ENCODE assay signal across 9 mouse cellular contexts in the genomic region with DNA sequence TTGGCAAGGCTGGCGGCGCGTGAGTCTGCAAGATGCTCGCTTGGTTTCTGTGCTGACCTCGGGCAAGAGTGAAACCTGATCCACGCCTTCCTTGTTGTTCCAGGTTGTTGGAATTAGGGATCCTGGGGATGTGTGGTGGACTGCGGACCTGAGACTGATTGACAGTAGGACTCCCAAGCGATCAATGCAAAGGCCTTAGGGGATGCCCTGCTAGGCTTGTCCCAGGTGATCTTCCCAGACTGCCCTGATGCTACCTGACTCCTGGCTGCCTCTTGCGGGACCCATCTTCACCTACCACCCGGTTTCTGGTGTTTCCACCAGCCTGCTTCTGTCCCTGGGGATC. TPM values are rescaled to one million over a fixed set of nuclear protein-coding genes. Genes with fewer than 3 reads are reported as not detected.
A peak's percentile ranks its signal among the peaks of the same experiment; 100 is the strongest.
DNase-seq lines count a peak whose midpoint lies in the region; ATAC-seq and TF ChIP-seq lines count a peak whose summit lies in the region.
"Had no signal": no experiment of that assay in that cellular context is flagged by ENCODE, and none has a peak within 500 bp of the region (broad histone marks: within the 10 kb centered on the region; RNA-seq: fewer than 3 reads in every experiment).

No protein-coding gene starts in this region.

- peaks cover 9% of the 10 kb centered on the region for H3K4me1 ChIP-seq in heart, embryonic 10.5 days
- H3K4me1 ChIP-seq in CH12.LX (ENCODE audit: control insufficient read depth in 1 of 2, insufficient read depth in 2 of 2), result peaks cover 0 to 21% of the 10 kb centered on the region in 2 experiments; a peak in 2 of 4 replicates
- peaks cover 8% of the 10 kb centered on the region for H3K4me1 ChIP-seq in forebrain, embryonic 12.5 days
- H3K4me1 ChIP-seq in liver, embryonic 14.5 days (replicated peaks; ENCODE audit: control insufficient read depth in 2 of 2, insufficient read depth in 2 of 2, low read length in 1 of 2), result peaks cover 5% of the 10 kb centered on the region in 2 experiments; a peak in 3 of 4 replicates

- TF ChIP-seq CTCF in CH12.LX (conservative IDR thresholded peaks at IDR 0.05 in 1 of 2, IDR thresholded peaks at IDR 0.05 in 1 of 2; ENCODE audit: low read depth in 2 of 2, low read length in 2 of 2), result no peak
- TF ChIP-seq CTCF in liver, embryonic 14.5 days (IDR thresholded peaks at IDR 0.05; ENCODE audit: low read depth), result no peak

- TF ChIP-seq RAD21 in CH12.LX (IDR thresholded peaks at IDR 0.05; ENCODE audit: low read depth, low read length), result no peak

- H3K27me3 ChIP-seq in heart, embryonic 10.5 days (ENCODE audit: insufficient read depth, poor library complexity, severe bottlenecking), result no peaks in the 10 kb centered on the region
- H3K27me3 ChIP-seq in CH12.LX (replicated peaks), result no peaks in the 10 kb centered on the region
- H3K27me3 ChIP-seq in forebrain, embryonic 12.5 days, result no peaks in the 10 kb centered on the region
- H3K27me3 ChIP-seq in liver, embryonic 14.5 days (ENCODE audit: control insufficient read depth, insufficient read depth, low read length), result no peaks in the 10 kb centered on the region

- TF ChIP-seq EP300 in CH12.LX (IDR thresholded peaks at IDR 0.05; ENCODE audit: low read length), result no peak
- TF ChIP-seq EP300 in liver, embryonic 14.5 days (IDR thresholded peaks at IDR 0.05; ENCODE audit: low read depth), result no peak

- in situ Hi-C loops in CH12.LX (cut with MboI; ENCODE audit: low pct_ligation_motif_present, low pct_unique_long_range_greater_than_20kb, low sequenced_read_pairs), result no loop called here

- H3K36me3 ChIP-seq in heart, embryonic 10.5 days, result peaks cover 4% of the 10 kb centered on the region; the same call in 1 of the 2 replicates
- peaks cover 0 to 16% of the 10 kb centered on the region in 2 experiments for H3K36me3 ChIP-seq in CH12.LX (replicated peaks in 1 of 2; ENCODE audit: control insufficient read depth in 1 of 2, insufficient read depth in 1 of 2, low read length in 1 of 2)
- no peaks in the 10 kb centered on the region for H3K36me3 ChIP-seq in forebrain, embryonic 12.5 days (replicated peaks)
- H3K36me3 ChIP-seq in liver, embryonic 14.5 days (replicated peaks; ENCODE audit: control insufficient read depth, insufficient read depth, low read depth), result no peaks in the 10 kb centered on the region

- 1% methylated on average over 10 of the region's 10 CpGs for WGBS in heart, embryonic 10.5 days
- 0% methylated on average over 10 of the region's 10 CpGs for WGBS in forebrain, embryonic 12.5 days
- 1% methylated on average over 10 of the region's 10 CpGs for WGBS in liver, embryonic 14.5 days (ENCODE audit: insufficient replicate concordance)

- dilution Hi-C loops in CH12.LX (cut with MboI; ENCODE audit: extremely low pct_ligation_motif_present, extremely low pct_unique_long_range_greater_than_20kb, low sequenced_read_pairs), result no loop called here

- H3K9me3 ChIP-seq in heart, embryonic 10.5 days, result no peaks in the 10 kb centered on the region
- no peaks in the 10 kb centered on the region for H3K9me3 ChIP-seq in CH12.LX (replicated peaks; ENCODE audit: low read length)
- no peaks in the 10 kb centered on the region for H3K9me3 ChIP-seq in forebrain, embryonic 12.5 days
- no peaks in the 10 kb centered on the region for H3K9me3 ChIP-seq in liver, embryonic 14.5 days (ENCODE audit: control insufficient read depth, low read length)

- TF ChIP-seq POLR2A in CH12.LX (IDR thresholded peaks at IDR 0.05; ENCODE audit: low read depth, low read length), result no peak

- peak overlapping the region; percentile 91 for H3K27ac ChIP-seq in heart, embryonic 10.5 days
- no peak overlapping the region for H3K27ac ChIP-seq in CH12.LX (ENCODE audit: insufficient read depth, low read depth)
- H3K27ac ChIP-seq in forebrain, embryonic 12.5 days, result no peak overlapping the region
- H3K27ac ChIP-seq in liver, embryonic 14.5 days, result no peak overlapping the region

- ATAC-seq in forebrain, embryonic 12.5 days (ENCODE audit: low FRiP score), result peak; percentile 71
- peak; percentile 64 for ATAC-seq in liver, embryonic 14.5 days (ENCODE audit: insufficient read depth)

- H3K4me3 ChIP-seq in heart, embryonic 10.5 days, result peak overlapping the region; percentile 87
- H3K4me3 ChIP-seq in CH12.LX (replicated peaks in 1 of 3; ENCODE audit: low read depth in 2 of 3, low read length in 2 of 3, poor library complexity in 1 of 3), result peak overlapping the region; percentile 85 to 90 (median 87)
- H3K4me3 ChIP-seq in forebrain, embryonic 12.5 days (replicated peaks), result peak overlapping the region; percentile 94
- H3K4me3 ChIP-seq in liver, embryonic 14.5 days (ENCODE audit: insufficient read depth in 1 of 2, low read depth in 2 of 2, low read length in 2 of 2), result peak overlapping the region; percentile 73 to 75

- peak overlapping the region; percentile 65 for H3K4me2 ChIP-seq in CH12.LX (ENCODE audit: insufficient read depth, low read depth, poor library complexity, severe bottlenecking)
- H3K4me2 ChIP-seq in forebrain, embryonic 12.5 days, result peak overlapping the region; percentile 89
- H3K4me2 ChIP-seq in liver, embryonic 14.5 days (ENCODE audit: low read depth), result peak overlapping the region; percentile 82

- no peak for DNase-seq in heart, embryonic 10.5 days (ENCODE audit: low spot score)
- no peak for DNase-seq in heart, postnatal 36 days
- no peak for DNase-seq in CH12.LX (ENCODE audit: extremely low read depth)
- peak in 1 of 3 experiments; percentile 6 for DNase-seq in liver, embryonic 14.5 days (ENCODE audit: low read depth in 3 of 3, low spot score in 3 of 3)
- DNase-seq in right cerebral cortex, postnatal 4 days, result no peak
- DNase-seq in left cerebral cortex, postnatal 4 days, result no peak
- no peak for DNase-seq in kidney, postnatal 36 days

- H3K9ac ChIP-seq in CH12.LX (ENCODE audit: insufficient read depth, low read depth), result peak overlapping the region; percentile 86
- peak overlapping the region; percentile 80 for H3K9ac ChIP-seq in forebrain, embryonic 12.5 days
- H3K9ac ChIP-seq in liver, embryonic 14.5 days (replicated peaks), result peak overlapping the region; percentile 64

- peaks cover 12% of the 10 kb centered on the region for H3K79me2 ChIP-seq in CH12.LX (replicated peaks; ENCODE audit: control insufficient read depth, extremely low read depth, insufficient read depth, poor library complexity, severe bottlenecking)

- intact Hi-C loops in heart, postnatal 36 days (cut with DNase I), result no loop called here
- intact Hi-C loops in left cerebral cortex, postnatal 4 days (cut with DNase I), result no loop called here

TF ChIP-seq in CH12.LX, 34 proteins besides CTCF, POLR2A, EP300 and RAD21 (continues in another document):
- TF ChIP-seq POLR2AphosphoS2 (IDR thresholded peaks at IDR 0.05; ENCODE audit: low read depth, low read length) (no peak), JUN (IDR thresholded peaks at IDR 0.05; ENCODE audit: insufficient read depth, low read depth, low read length) (no peak), ETS1 (conservative IDR thresholded peaks at IDR 0.05; ENCODE audit: low read depth, low read length) (no peak), MXI1 (IDR thresholded peaks at IDR 0.05; ENCODE audit: low read depth, low read length) (no peak), TCF12 (IDR thresholded peaks at IDR 0.05; ENCODE audit: low read depth, low read length) (peak; percentile 22; the same call in 1 of the 2 replicates), MAZ (IDR thresholded peaks at IDR 0.05; ENCODE audit: low read depth, low read length) (no peak), KAT2A (IDR thresholded peaks at IDR 0.05; ENCODE audit: insufficient replicate concordance, low read length) (0 out of 2 replicates have a peak, but pooled peaks have one; percentile 5), BHLHE40 (IDR thresholded peaks at IDR 0.05; ENCODE audit: low read depth, low read length) (no peak), USF1 (IDR thresholded peaks at IDR 0.05; ENCODE audit: low read depth, low read length) (no peak), HCFC1 (IDR thresholded peaks at IDR 0.05; ENCODE audit: low read depth, low read length) (no peak), SMC3 (IDR thresholded peaks at IDR 0.05; ENCODE audit: low read depth, low read length) (no peak), SIN3A (IDR thresholded peaks at IDR 0.05; ENCODE audit: low read length) (no peak), ELF1 (IDR thresholded peaks at IDR 0.05; ENCODE audit: low read depth, low read length) (no peak), CHD1 (IDR thresholded peaks at IDR 0.05; ENCODE audit: low read depth, low read length) (no peak), TBP (conservative IDR thresholded peaks at IDR 0.05; ENCODE audit: low read depth, low read length) (no peak), NRF1 (IDR thresholded peaks at IDR 0.05; ENCODE audit: low read depth, low read length) (no peak), USF2 (conservative IDR thresholded peaks at IDR 0.05; ENCODE audit: low read depth, low read length) (no peak; the same call in 1 of the 2 replicates), ZMIZ1 (IDR thresholded peaks at IDR 0.05; ENCODE audit: low read depth, low read length) (no peak), JUND (conservative IDR thresholded peaks at IDR 0.05; ENCODE audit: low read depth, low read length) (no peak), MEF2A (IDR thresholded peaks at IDR 0.05; ENCODE audit: borderline replicate concordance, low read depth, low read length) (no peak), ZNF384 (IDR thresholded peaks at IDR 0.05; ENCODE audit: low read depth, low read length) (no peak), E2F4 (IDR thresholded peaks at IDR 0.05; ENCODE audit: insufficient replicate concordance, low read depth, low read length) (no peak), MAFK (IDR thresholded peaks at IDR 0.05; ENCODE audit: insufficient replicate concordance, low read length) (no peak)

RNA-seq across cellular contexts. Expression of a gene that starts 0.3 kb away (rescaled TPM):
- 40.9 and 43.4 TPM in 2 replicates for polyA plus RNA-seq in heart, embryonic 10.5 days (2016; fragmentation: Nextera tagmentation; extraction: Ambion mirVana)
- total RNA-seq in heart, postnatal 36 days (2021), result 10 to 100 TPM; 51.2 to 52.1 TPM
- 28.0 and 28.2 TPM in 2 replicates for total RNA-seq in CH12.LX (2012; rRNA removed)
- total RNA-seq in CH12.LX (2014; rRNA removed), result 70.4 and 77.4 TPM in 2 replicates
- polyA plus RNA-seq in CH12.LX (2012; ENCODE audit: insufficient read length, low read depth), result 50.3 and 64.0 TPM in 2 replicates
- polyA plus RNA-seq in forebrain, embryonic 12.5 days (2016; fragmentation: Nextera tagmentation; extraction: Ambion mirVana), result 40.4 and 43.6 TPM in 2 replicates
- polyA plus RNA-seq in liver, embryonic 14.5 days (2012; rRNA removed), result 2.8 and 6.4 TPM in 2 replicates
- 13.6 and 15.3 TPM in 2 replicates for polyA plus RNA-seq in liver, embryonic 14.5 days (2014; fragmentation: Nextera tagmentation; extraction: Ambion mirVana)
- 10 to 100 TPM; 90.4 to 93.1 TPM for total RNA-seq in left cerebral cortex, postnatal 4 days (2021)

RNA-seq across cellular contexts. Expression of a gene that starts 42.5 kb away (rescaled TPM):
- not detected in 2 replicates for polyA plus RNA-seq in heart, embryonic 10.5 days (2016; fragmentation: Nextera tagmentation; extraction: Ambion mirVana)
- total RNA-seq in heart, postnatal 36 days (2021), result not detected
- not detected in 2 replicates for total RNA-seq in CH12.LX (2012; rRNA removed)
- not detected in 2 replicates for total RNA-seq in CH12.LX (2014; rRNA removed)
- polyA plus RNA-seq in CH12.LX (2012; ENCODE audit: insufficient read length, low read depth), result not detected in 2 replicates
- polyA plus RNA-seq in forebrain, embryonic 12.5 days (2016; fragmentation: Nextera tagmentation; extraction: Ambion mirVana), result not detected in 2 replicates
- not detected in 2 replicates for polyA plus RNA-seq in liver, embryonic 14.5 days (2012; rRNA removed)
- not detected in 2 replicates for polyA plus RNA-seq in liver, embryonic 14.5 days (2014; fragmentation: Nextera tagmentation; extraction: Ambion mirVana)
- total RNA-seq in left cerebral cortex, postnatal 4 days (2021), result not detected
- total RNA-seq: gastrocnemius, postnatal 36 days had no signal
